Mouse (Mus musculus): ENCODE data around the gene Cdc6.
A peak's percentile ranks its signal among the peaks of the same experiment; 100 is the strongest.

Cdc6 gene

GRCm38 (mm10) chr11:98907437-98908173 lies at the start of gene Cdc6:
Gene Cdc6, plus strand, starts transcription at chr11:98907801.
- DNase-seq (ENCODE audit: low spot score): peak; percentile 91

GRCm38 (mm10) chr11:98858759-98859731 lies 48.6 kb upstream of the Cdc6 start:
- peak; percentile 86 for DNase-seq (ENCODE audit: low spot score)

- DNase-seq (ENCODE audit: low spot score): peak; percentile 91
These were observed 44.4 kb upstream of the Cdc6 start, which contains the start of gene Wipf2 for GRCm38 (mm10) chr11:98863028-98863750. Gene Wipf2, plus strand, starts transcription at chr11:98863638.

GRCm38 (mm10) chr11:98863751-98864429 lies 43.7 kb upstream of the Cdc6 start:
- DNase-seq (ENCODE audit: low spot score): peak; percentile 42

GRCm38 (mm10) chr11:98867293-98867692 lies 40.3 kb upstream of the Cdc6 start:
- DNase-seq (ENCODE audit: low spot score): no peak

- no peak for DNase-seq (ENCODE audit: low spot score)
These were observed 37.7 kb upstream of the Cdc6 start for GRCm38 (mm10) chr11:98869906-98870305.

- no peak for DNase-seq (ENCODE audit: low spot score)
These were observed 36.8 kb upstream of the Cdc6 start for GRCm38 (mm10) chr11:98870791-98871190.

- no peak for DNase-seq (ENCODE audit: low spot score)
These were observed 36.2 kb upstream of the Cdc6 start for GRCm38 (mm10) chr11:98871416-98871815.

GRCm38 (mm10) chr11:98872040-98872439 lies 35.6 kb upstream of the Cdc6 start:
- DNase-seq (ENCODE audit: low spot score): peak; percentile 69

- no peak for DNase-seq (ENCODE audit: low spot score)
These were observed 33.7 kb upstream of the Cdc6 start for GRCm38 (mm10) chr11:98873900-98874299.

- no peak for DNase-seq (ENCODE audit: low spot score)
These were observed 30.6 kb upstream of the Cdc6 start for GRCm38 (mm10) chr11:98877001-98877400.

- DNase-seq (ENCODE audit: low spot score): no peak
These were observed 19.9 kb upstream of the Cdc6 start for GRCm38 (mm10) chr11:98887703-98888102.

GRCm38 (mm10) chr11:98889077-98889476 lies 18.5 kb upstream of the Cdc6 start:
- no peak for DNase-seq (ENCODE audit: low spot score)

- DNase-seq (ENCODE audit: low spot score): no peak
These were observed 17.6 kb upstream of the Cdc6 start for GRCm38 (mm10) chr11:98889977-98890376.

GRCm38 (mm10) chr11:98892426-98892825 lies 15.2 kb upstream of the Cdc6 start:
- DNase-seq (ENCODE audit: low spot score): no peak

- no peak for DNase-seq (ENCODE audit: low spot score)
These were observed 7.0 kb upstream of the Cdc6 start for GRCm38 (mm10) chr11:98900529-98901125.

- DNase-seq (ENCODE audit: low spot score): no peak
These were observed 4.9 kb upstream of the Cdc6 start for GRCm38 (mm10) chr11:98902621-98903245.

- no peak for DNase-seq (ENCODE audit: low spot score)
These were observed 3.0 kb upstream of the Cdc6 start for GRCm38 (mm10) chr11:98904577-98904976.

- DNase-seq (ENCODE audit: low spot score): no peak
These were observed 2.6 kb upstream of the Cdc6 start for GRCm38 (mm10) chr11:98905033-98905432.

- DNase-seq (ENCODE audit: low spot score): no peak
These were observed 2.0 kb upstream of the Cdc6 start for GRCm38 (mm10) chr11:98905583-98905982.

GRCm38 (mm10) chr11:98907063-98907436 lies 551 bp upstream of the Cdc6 start:
- no peak for DNase-seq (ENCODE audit: low spot score)

Measured in left cerebral cortex, adult 11 months (tissue).